Mouse (Mus musculus) heart, embryonic 13.5 days (tissue): ENCODE results near the gene Sh2d4b. TPM values are rescaled to one million over a fixed set of nuclear protein-coding genes. Genes with fewer than 3 reads are reported as not detected.

Experiments
- ATAC-seq: fragments of 200-750 bp; cut with Nextera tagmentation; 2 replicates; pipeline ENCODE4 v1.8.0; 2017; ENCODE audit warnings: moderate TSS enrichment; ENCODE audit not compliant: insufficient number of reproducible peaks, low FRiP score, low TSS enrichment; ENCODE audit errors: extremely low read depth
- H3K27ac ChIP-seq: fragments of 300-500 bp; sonication (generic); replicated peaks from 2 replicates; pipeline ENCODE4 v1.5.1; 2015; ENCODE audit warnings: moderate library complexity, mild to moderate bottlenecking, inconsistent platforms
- H3K27me3 ChIP-seq: fragments of 300-500 bp; sonication (generic); replicated peaks from 2 replicates; pipeline ENCODE4 v1.6.1; 2015; ENCODE audit warnings: mild to moderate bottlenecking, inconsistent platforms
- H3K36me3 ChIP-seq: fragments of 300-500 bp; sonication (generic); 2 replicates; pipeline ENCODE4 v1.6.1; 2015; ENCODE audit warnings: mild to moderate bottlenecking, inconsistent platforms
- H3K4me1 ChIP-seq: fragments of 300-500 bp; sonication (generic); 2 replicates; pipeline ENCODE4 v1.6.1; 2015; ENCODE audit warnings: inconsistent platforms
- H3K4me2 ChIP-seq: fragments of 300-500 bp; sonication (generic); 2 replicates; pipeline ENCODE4 v1.6.1; 2015; ENCODE audit warnings: inconsistent platforms, mild to moderate bottlenecking, moderate library complexity
- H3K4me3 ChIP-seq: fragments of 300-500 bp; sonication (generic); 2 replicates; pipeline ENCODE4 v1.5.1; 2015; ENCODE audit warnings: moderate library complexity, mild to moderate bottlenecking, inconsistent platforms
- H3K9ac ChIP-seq: fragments of 300-500 bp; sonication (generic); 2 replicates; pipeline ENCODE4 v1.6.1; 2015; ENCODE audit warnings: inconsistent platforms, mild to moderate bottlenecking, moderate library complexity
- H3K9me3 ChIP-seq: fragments of 300-500 bp; sonication (generic); 2 replicates; pipeline ENCODE4 v1.6.1; 2016; ENCODE audit warnings: inconsistent platforms
- WGBS: fragments of 180-500 bp; shearing (Covaris S2); methylation state at CpG from one replicate; pipeline ENCODE4 v1.1.7; 2015; ENCODE audit warnings: mixed read lengths; 5-methylcytosine and 5-hydroxymethylcytosine counted together
- polyA plus RNA-seq: library from polyadenylated mRNA; unstranded; fragments of >200 nt; fragmentation: Nextera tagmentation; extraction: Ambion mirVana; gene quantifications from 2 replicates; pipeline ENCODE4 v1.2.1, GENCODE M21; 2015

The Sh2d4b gene
- polyA plus RNA-seq, 1 experiment from 2014 or later = 0.67 TPM

DNA sequence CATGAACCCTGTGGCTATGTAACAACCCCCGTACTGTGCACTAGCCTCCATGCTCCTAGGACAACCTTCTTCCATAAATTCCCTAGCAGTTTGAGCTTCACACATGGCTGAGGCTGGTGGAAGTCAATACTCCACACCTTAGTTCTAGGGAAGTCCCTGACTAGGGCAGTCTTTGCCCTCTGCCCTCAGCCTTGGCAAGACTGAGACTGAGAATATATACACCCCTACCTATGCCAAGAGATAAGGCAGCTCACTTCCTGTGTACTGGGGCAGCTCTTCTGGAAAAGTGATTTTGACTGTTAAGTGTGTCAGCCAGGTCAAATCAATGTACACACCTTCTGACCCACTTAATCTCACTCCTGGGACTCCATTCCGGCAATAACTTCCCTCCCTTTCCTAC lies 34.0 kb upstream of the Sh2d4b start:
- Histone ChIP-seq H3K9ac (no peak overlapping the region), H3K9me3 (no peaks in the 10 kb centered on the region), H3K27ac (no peak overlapping the region), H3K27me3 (no peaks in the 10 kb centered on the region), H3K4me3 (no peak overlapping the region), H3K36me3 (peaks cover 5% of the 10 kb centered on the region; the same call in 1 of the 2 replicates), H3K4me1 (peaks cover 63% of the 10 kb centered on the region), H3K4me2 (no peak overlapping the region)
- WGBS = 67% methylated on average over 2 of the region's 2 CpGs
- no peak for ATAC-seq

DNA sequence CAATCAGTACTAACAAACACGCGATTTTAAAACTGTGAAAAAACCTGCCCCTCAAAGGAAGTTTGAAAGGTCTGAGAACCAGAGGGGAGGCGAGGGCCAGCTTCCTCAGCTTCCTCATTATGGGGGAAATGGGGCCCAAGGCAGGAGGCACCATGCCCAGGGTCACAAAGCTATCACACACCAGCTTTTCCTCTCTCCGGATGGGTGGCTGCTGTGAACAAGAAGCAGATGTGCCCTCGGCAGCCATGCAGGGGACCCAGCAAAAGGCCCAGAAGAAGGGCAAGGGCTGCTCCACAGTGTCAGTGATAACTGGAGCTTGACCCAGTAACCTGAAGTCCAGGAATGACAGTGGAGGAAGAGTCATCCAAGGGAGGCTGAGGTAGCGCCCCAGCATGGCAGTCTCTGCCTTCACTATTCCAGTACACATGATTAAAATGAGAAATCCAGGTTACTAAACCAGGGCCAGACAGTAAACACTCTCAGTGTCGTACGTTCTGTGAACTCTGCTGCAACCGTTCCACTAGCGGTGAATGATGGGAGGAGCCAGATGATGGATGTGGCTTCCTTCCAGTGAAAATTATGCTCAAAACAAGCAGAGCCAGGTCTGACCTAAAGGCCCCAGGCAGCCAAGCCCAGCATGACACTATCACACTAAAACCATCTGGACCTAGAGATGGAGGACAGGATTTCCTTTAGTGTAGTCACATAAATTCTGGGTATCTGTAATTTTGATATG lies 31.5 kb upstream of the Sh2d4b start:
- ATAC-seq = no peak
- Histone ChIP-seq H3K27me3 (no peaks in the 10 kb centered on the region), H3K9me3 (no peaks in the 10 kb centered on the region), H3K4me3 (no peak overlapping the region), H3K4me2 (peak overlapping the region; percentile 34), H3K36me3 (peaks cover 5% of the 10 kb centered on the region; the same call in 1 of the 2 replicates), H3K9ac (no peak overlapping the region), H3K4me1 (peaks cover 45% of the 10 kb centered on the region), H3K27ac (peak overlapping the region; percentile 37)
- WGBS = 49% methylated on average over 10 of the region's 10 CpGs

DNA sequence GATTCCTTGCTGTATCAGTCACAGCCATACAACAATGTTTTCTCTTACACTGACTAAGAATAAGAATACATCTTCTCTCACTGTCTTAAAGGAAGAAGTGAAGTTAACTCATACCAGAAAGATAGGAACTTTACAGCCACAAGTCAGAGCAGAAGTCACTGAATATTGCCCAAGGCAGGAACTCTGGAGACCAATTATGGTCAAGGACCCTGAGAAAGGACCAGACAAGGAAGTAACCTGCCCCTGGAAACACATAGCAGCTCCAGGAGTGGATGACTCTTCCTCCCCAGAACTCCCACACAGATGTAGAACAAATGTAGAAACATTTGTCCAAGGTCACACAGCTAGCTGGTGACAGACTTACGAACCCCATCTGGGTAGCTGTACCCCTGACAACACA lies 28.2 kb upstream of the Sh2d4b start:
- WGBS = 77% methylated on average over 1 of the region's 1 CpGs
- Histone ChIP-seq H3K4me1 (peaks cover 39% of the 10 kb centered on the region), H3K4me3 (no peak overlapping the region), H3K9ac (no peak overlapping the region), H3K27ac (no peak overlapping the region), H3K36me3 (peaks cover 12% of the 10 kb centered on the region; the same call in 1 of the 2 replicates), H3K27me3 (no peaks in the 10 kb centered on the region), H3K4me2 (no peak overlapping the region), H3K9me3 (no peaks in the 10 kb centered on the region)
- no peak for ATAC-seq

DNA sequence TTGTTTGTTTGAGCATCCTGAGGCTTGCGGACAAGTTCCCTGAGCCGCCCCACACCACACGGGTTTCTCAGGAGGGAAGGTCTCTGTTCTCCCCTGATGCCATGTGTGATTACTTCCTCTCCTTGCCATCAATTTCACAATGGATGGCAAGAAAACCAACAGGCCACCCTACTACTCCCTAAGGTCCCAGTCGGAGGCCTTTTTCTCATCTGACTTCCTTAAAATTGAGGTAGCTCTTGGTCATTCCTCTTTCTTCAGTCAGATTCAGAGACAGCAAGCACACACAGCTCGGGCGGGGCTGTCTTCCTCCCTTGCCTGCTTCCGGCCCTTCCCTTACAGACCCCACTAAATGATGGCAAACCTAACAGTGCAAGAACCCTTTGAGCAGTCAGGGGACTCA lies 26.5 kb upstream of the Sh2d4b start:
- H3K9me3 ChIP-seq = no peaks in the 10 kb centered on the region
- H3K4me3 ChIP-seq = no peak overlapping the region
- WGBS = 75% methylated on average over 7 of the region's 7 CpGs
- H3K9ac ChIP-seq = no peak overlapping the region
- H3K27ac ChIP-seq = no peak overlapping the region
- ATAC-seq = no peak
- peaks cover 48% of the 10 kb centered on the region for H3K4me1 ChIP-seq
- peaks cover 24% of the 10 kb centered on the region for H3K36me3 ChIP-seq
- H3K4me2 ChIP-seq = no peak overlapping the region
- no peaks in the 10 kb centered on the region for H3K27me3 ChIP-seq

DNA sequence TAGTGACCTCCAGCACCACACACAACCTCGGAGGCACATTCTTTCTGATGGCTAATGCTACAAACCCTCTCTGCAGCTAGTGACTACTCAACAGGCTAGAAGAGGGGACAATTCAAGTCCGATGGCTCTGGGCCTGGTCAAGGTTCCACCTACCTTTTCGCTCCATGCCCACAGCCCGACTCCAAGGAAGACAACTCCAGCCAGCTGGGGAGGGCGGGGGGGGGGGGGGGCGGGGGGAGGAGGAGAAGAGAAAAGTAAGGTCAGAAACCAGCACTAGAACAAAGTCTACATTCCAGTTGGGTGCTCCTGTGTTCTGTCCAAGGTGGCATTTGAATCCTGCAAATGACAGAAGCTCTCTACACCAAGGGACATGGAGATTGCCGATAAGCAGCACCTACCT lies 25.4 kb upstream of the Sh2d4b start:
- Histone ChIP-seq H3K27ac (no peak overlapping the region), H3K36me3 (peaks cover 35% of the 10 kb centered on the region), H3K27me3 (no peaks in the 10 kb centered on the region), H3K9ac (no peak overlapping the region), H3K4me2 (no peak overlapping the region), H3K9me3 (no peaks in the 10 kb centered on the region), H3K4me3 (no peak overlapping the region), H3K4me1 (peaks cover 48% of the 10 kb centered on the region)
- 51% methylated on average over 6 of the region's 7 CpGs for WGBS
- ATAC-seq = no peak

DNA sequence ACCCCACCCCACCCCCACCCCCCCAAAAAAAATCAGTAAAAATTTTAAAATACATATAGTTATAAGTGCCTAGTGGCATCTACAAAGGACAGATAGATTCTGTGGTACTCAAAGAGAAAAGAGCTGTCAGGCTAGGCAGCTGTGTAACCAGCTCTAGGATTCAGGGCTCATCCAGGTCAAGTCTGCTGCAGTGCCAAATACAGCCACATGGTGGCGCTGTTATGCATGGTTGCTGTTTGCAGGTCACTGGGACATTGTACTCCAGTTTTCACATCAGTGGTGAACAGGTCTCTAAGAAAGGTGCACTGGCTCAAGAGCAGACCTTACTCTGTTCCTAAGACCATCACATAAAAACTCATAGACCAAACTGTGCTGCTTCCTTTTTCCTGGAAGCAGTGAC lies 24.6 kb upstream of the Sh2d4b start:
- H3K9me3 ChIP-seq = no peaks in the 10 kb centered on the region
- H3K36me3 ChIP-seq = peaks cover 42% of the 10 kb centered on the region
- no peak overlapping the region for H3K9ac ChIP-seq
- H3K4me3 ChIP-seq = no peak overlapping the region
- 0% methylated on average over 1 of the region's 1 CpGs for WGBS
- peaks cover 47% of the 10 kb centered on the region for H3K4me1 ChIP-seq
- no peaks in the 10 kb centered on the region for H3K27me3 ChIP-seq
- ATAC-seq = no peak
- no peak overlapping the region for H3K27ac ChIP-seq
- no peak overlapping the region for H3K4me2 ChIP-seq

DNA sequence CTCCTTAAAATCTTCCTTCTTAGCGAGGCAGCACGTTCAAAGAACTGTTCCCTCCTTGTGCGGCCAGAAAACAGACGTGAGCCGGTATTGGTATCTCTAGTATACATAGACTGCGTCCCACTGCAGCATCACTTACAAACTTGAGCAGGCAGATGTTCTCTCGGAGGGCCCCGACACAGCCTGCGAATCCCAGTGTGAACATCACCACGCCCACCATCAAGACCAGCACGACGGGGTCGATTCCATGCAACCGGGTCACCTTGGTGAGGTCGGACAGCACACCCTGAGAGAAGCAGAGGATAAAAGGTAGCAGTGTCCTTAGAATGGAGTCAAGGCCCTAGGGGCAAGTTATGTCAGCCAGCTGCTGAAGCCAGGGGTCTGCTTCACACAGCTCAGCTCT lies 23.6 kb upstream of the Sh2d4b start:
- H3K9me3 ChIP-seq = no peaks in the 10 kb centered on the region
- H3K4me3 ChIP-seq = no peak overlapping the region
- no peaks in the 10 kb centered on the region for H3K27me3 ChIP-seq
- H3K27ac ChIP-seq = no peak overlapping the region
- no peak overlapping the region for H3K4me2 ChIP-seq
- no peak for ATAC-seq
- H3K36me3 ChIP-seq = peaks cover 42% of the 10 kb centered on the region
- WGBS = 85% methylated on average over 15 of the region's 15 CpGs
- peaks cover 47% of the 10 kb centered on the region for H3K4me1 ChIP-seq
- no peak overlapping the region for H3K9ac ChIP-seq

DNA sequence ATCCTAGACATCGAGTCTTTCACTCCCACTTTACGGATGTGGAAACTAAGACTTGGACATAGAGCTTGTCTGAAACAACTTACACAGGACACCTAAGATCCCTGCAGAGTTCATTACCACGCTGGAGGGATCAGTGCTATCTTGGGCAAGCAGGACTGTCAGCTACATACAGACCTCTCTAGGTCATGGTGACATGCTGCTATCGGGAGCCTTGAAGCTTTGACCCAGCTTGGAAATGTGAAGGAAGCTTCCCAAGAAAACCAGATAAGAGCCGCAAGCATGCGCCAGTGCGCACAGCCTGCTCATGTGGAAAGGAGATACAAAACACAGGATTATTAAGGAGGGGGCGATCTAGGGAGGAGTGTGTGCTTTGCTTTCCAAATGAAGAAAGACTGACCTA lies 22.8 kb upstream of the Sh2d4b start:
- H3K4me2 ChIP-seq = no peak overlapping the region
- peaks cover 50% of the 10 kb centered on the region for H3K36me3 ChIP-seq
- H3K27me3 ChIP-seq = no peaks in the 10 kb centered on the region
- no peak overlapping the region for H3K4me3 ChIP-seq
- H3K4me1 ChIP-seq = peaks cover 47% of the 10 kb centered on the region
- 47% methylated on average over 8 of the region's 8 CpGs for WGBS
- peak; percentile 29; the same call in 1 of the 2 replicates for ATAC-seq
- no peak overlapping the region for H3K27ac ChIP-seq
- H3K9ac ChIP-seq = no peak overlapping the region
- no peaks in the 10 kb centered on the region for H3K9me3 ChIP-seq

DNA sequence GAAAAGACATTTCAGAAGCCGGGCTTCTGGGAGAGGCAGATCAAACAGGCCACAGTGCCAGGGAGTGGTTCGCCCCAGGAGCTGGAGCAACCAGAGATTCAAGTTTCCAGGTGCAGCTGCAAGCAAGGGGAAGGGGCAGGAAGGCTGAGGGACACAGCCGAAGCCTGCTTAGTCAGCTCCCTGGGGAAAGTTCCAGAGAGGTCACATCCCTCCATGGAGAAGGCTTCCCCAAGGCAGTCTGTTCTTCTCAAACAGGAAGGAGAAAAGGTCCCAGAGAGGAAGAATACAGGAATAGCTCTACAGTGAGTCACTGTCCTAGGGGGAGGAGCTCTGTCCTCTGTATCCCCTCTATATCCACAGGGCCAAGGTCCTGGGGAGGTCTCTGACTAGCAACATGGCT lies 21.6 kb upstream of the Sh2d4b start:
- no peak overlapping the region for H3K4me3 ChIP-seq
- no peaks in the 10 kb centered on the region for H3K27me3 ChIP-seq
- no peaks in the 10 kb centered on the region for H3K9me3 ChIP-seq
- H3K9ac ChIP-seq = no peak overlapping the region
- WGBS = 61% methylated on average over 3 of the region's 3 CpGs
- H3K4me2 ChIP-seq = no peak overlapping the region
- peaks cover 47% of the 10 kb centered on the region for H3K4me1 ChIP-seq
- no peak for ATAC-seq
- peaks cover 61% of the 10 kb centered on the region for H3K36me3 ChIP-seq
- H3K27ac ChIP-seq = peak overlapping the region; percentile 28

DNA sequence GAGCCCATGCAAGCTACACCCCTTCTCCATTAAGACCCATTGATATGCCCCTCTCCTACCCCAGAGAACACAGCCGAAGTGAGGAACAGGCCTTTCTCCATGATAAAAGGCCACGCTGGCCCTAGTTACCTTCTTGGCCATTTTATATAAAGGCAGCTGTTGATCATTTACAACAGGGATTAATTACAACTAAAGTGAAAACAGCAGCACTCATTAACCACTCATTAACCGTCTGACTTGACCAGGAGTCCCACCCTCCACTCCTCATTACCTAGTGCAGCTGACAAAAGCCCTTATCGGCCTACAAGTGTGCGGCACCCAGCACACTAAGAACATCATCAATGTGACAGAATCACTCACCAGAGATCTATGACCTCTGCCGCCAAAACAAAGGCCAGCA lies 20.6 kb upstream of the Sh2d4b start:
- H3K4me3 ChIP-seq = no peak overlapping the region
- 74% methylated on average over 6 of the region's 6 CpGs for WGBS
- peaks cover 41% of the 10 kb centered on the region for H3K4me1 ChIP-seq
- no peaks in the 10 kb centered on the region for H3K27me3 ChIP-seq
- no peak for ATAC-seq
- no peak overlapping the region for H3K9ac ChIP-seq
- peaks cover 71% of the 10 kb centered on the region for H3K36me3 ChIP-seq
- H3K4me2 ChIP-seq = no peak overlapping the region
- H3K9me3 ChIP-seq = no peaks in the 10 kb centered on the region
- H3K27ac ChIP-seq = no peak overlapping the region

DNA sequence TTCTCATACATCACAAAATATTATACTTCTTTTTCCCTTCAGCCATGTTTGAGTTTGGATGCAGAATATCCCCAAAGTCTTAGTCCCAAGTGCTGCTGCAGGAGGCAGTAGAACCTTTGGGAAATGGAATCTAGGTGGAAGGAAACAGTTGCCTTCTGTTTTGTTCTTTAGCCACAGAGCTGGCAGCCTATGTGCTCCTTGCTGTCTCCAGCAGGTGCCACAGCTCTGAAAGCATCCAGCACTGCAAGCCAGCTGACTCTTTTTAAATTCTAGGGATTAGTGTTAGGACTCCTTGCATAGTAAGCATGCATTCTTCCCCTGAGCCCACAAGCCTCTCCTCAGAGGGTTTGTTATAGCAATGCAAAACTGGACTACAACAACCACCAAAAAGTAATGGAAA lies 18.5 kb upstream of the Sh2d4b start:
- H3K36me3 ChIP-seq = peaks cover 83% of the 10 kb centered on the region
- H3K9ac ChIP-seq = no peak overlapping the region
- ATAC-seq = no peak
- no peak overlapping the region for H3K4me2 ChIP-seq
- no peak overlapping the region for H3K27ac ChIP-seq
- no peaks in the 10 kb centered on the region for H3K9me3 ChIP-seq
- H3K4me3 ChIP-seq = no peak overlapping the region
- H3K27me3 ChIP-seq = no peaks in the 10 kb centered on the region
- H3K4me1 ChIP-seq = peaks cover 37% of the 10 kb centered on the region

DNA sequence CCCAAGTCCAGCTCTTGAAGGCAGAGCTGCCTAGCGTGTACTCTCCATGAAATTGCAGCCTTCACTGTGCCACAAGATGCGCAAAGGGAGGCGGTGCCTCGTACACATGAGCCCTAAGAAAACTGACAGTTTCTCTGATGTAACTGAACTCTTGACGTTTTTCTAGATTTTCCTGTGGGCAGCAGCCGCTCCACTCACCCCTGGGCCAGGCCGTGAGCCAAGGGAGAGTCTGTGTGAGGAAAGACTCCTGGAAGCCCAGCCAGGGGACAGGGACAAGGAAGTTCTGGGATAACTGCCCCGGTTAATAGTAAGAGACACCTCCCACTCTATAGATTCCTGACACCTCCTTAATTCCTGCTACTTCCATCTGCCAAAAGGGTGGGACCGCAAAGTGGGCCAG lies 15.7 kb upstream of the Sh2d4b start:
- H3K36me3 ChIP-seq = peaks cover 71% of the 10 kb centered on the region
- WGBS = 86% methylated on average over 9 of the region's 9 CpGs

More for the DNA sequence above, 15.7 kb upstream of the Sh2d4b start:
- no peaks in the 10 kb centered on the region for H3K27me3 ChIP-seq
- H3K4me3 ChIP-seq = no peak overlapping the region
- no peaks in the 10 kb centered on the region for H3K9me3 ChIP-seq
- H3K9ac ChIP-seq = no peak overlapping the region
- no peak overlapping the region for H3K4me2 ChIP-seq
- no peak overlapping the region for H3K27ac ChIP-seq
- ATAC-seq = no peak
- H3K4me1 ChIP-seq = peaks cover 19% of the 10 kb centered on the region
